Mouse (Mus musculus) forebrain, embryonic 13.5 days (tissue): ENCODE measurements around the gene Adgrd1. TPM values are rescaled to one million over a fixed set of nuclear protein-coding genes. Genes with fewer than 3 reads are reported as not detected.

ENCODE experiments used
- ATAC-seq: fragments of 200-750 bp; cut with Nextera tagmentation; 2 replicates; pipeline ENCODE4 v1.8.0; 2017
- H3K27ac ChIP-seq: fragments of 300-500 bp; sonication (generic); 2 replicates; pipeline ENCODE4 v1.5.1; 2015; ENCODE audit warnings: inconsistent platforms, mild to moderate bottlenecking, moderate library complexity
- H3K27me3 ChIP-seq: fragments of 300-500 bp; sonication (generic); 2 replicates; pipeline ENCODE4 v1.6.1; 2015; ENCODE audit warnings: mild to moderate bottlenecking, inconsistent platforms
- H3K36me3 ChIP-seq: fragments of 300-500 bp; sonication (generic); 2 replicates; pipeline ENCODE4 v1.6.1; 2015; ENCODE audit warnings: mild to moderate bottlenecking, inconsistent platforms; ENCODE audit not compliant: poor library complexity, severe bottlenecking
- H3K4me1 ChIP-seq: fragments of 300-500 bp; sonication (generic); 2 replicates; pipeline ENCODE4 v1.6.1; 2015; ENCODE audit warnings: inconsistent platforms
- H3K4me2 ChIP-seq: fragments of 300-500 bp; sonication (generic); 2 replicates; pipeline ENCODE4 v1.6.1; 2015; ENCODE audit warnings: inconsistent platforms, mild to moderate bottlenecking, moderate library complexity
- H3K4me3 ChIP-seq: fragments of 300-500 bp; sonication (generic); 2 replicates; pipeline ENCODE4 v1.5.1; 2015; ENCODE audit warnings: mild to moderate bottlenecking, inconsistent platforms
- H3K9ac ChIP-seq: fragments of 300-500 bp; sonication (generic); 2 replicates; pipeline ENCODE4 v1.6.1; 2015; ENCODE audit warnings: mild to moderate bottlenecking, inconsistent platforms
- H3K9me3 ChIP-seq: fragments of 300-500 bp; sonication (generic); replicated peaks from 2 replicates; pipeline ENCODE4 v1.6.1; 2016; ENCODE audit warnings: inconsistent platforms
- WGBS: fragments of 180-500 bp; shearing (Covaris S2); methylation state at CpG from one replicate; pipeline ENCODE4 v1.1.7; 2015; 5-methylcytosine and 5-hydroxymethylcytosine counted together
- polyA plus RNA-seq: library from polyadenylated mRNA; unstranded; fragments of >200 nt; fragmentation: Nextera tagmentation; extraction: Ambion mirVana; gene quantifications from 2 replicates; pipeline ENCODE4 v1.2.1, GENCODE M21; 2015

Adgrd1 gene
- polyA plus RNA-seq, 1 experiment from 2014 or later: 0.09 TPM

DNA sequence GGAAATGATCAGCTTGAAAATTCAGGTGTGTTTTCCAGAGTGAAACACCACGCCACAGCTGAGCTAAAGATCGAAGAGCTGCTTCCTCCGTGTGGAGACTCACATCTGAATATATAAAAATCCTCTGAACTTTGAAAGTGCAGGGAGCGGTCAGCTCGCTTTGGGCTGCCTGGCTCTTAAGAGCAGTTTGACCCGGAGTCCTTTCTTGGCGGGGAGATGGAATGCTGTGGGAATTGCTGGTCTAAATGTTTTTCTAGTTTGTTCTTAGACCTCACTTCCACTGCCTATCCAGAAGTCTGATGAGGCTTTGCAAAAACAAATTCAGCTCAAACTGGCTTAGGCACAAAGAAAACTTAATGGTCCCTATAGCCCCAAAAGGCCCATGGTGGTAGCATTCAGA, 90.4 kb downstream of the Adgrd1 start:
- H3K36me3 ChIP-seq: no peaks in the 10 kb centered on the region
- WGBS: 91% methylated on average over 7 of the region's 7 CpGs
- H3K9ac ChIP-seq: no peak overlapping the region
- no peak overlapping the region for H3K27ac ChIP-seq
- ATAC-seq: no peak
- no peak overlapping the region for H3K4me3 ChIP-seq
- H3K27me3 ChIP-seq: no peaks in the 10 kb centered on the region
- H3K9me3 ChIP-seq: no peaks in the 10 kb centered on the region
- H3K4me1 ChIP-seq: peaks cover 24% of the 10 kb centered on the region
- no peak overlapping the region for H3K4me2 ChIP-seq

DNA sequence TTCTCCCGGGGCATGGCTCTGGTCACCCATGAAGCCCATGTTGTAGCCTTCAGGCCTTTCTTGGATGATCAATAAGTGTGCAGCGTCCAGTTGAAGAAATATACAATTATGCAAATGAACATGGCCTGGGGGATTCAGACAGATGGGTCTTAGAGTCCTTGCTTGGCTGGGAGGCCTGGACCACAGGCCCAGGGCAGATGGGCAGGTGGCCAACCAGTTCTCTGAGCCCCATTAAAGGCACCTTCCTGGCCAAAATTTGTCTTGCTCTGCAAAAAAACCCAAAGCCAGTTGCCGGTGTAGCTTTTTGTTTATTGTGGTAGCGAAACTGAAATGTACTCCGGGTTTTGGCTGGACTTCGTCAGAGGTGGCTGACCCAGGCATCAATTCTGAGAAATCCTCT, 92.5 kb downstream of the Adgrd1 start:
- no peak overlapping the region for H3K4me3 ChIP-seq
- 79% methylated on average over 6 of the region's 6 CpGs for WGBS
- ATAC-seq: no peak

DNA sequence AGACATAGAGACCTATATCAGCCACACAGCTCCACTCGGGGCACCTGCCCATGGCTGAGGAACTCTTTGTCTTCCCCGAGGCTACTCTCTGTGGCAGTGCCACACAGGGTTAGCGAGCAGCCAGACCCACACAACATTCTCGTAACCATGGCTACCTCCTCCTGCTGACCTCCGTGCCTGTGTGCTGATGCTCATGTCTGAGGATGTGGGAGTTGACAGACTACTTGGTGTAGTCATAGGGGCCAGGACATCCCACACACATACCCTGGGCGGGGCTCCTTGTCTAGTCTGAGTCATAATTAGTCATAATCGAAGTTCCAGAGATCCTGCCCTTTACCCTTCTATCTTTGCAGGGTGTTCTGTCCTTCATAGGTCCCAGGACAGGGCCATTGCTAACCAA, 93.5 kb downstream of the Adgrd1 start:
- no peak overlapping the region for H3K4me2 ChIP-seq
- 56% methylated on average over 7 of the region's 7 CpGs for WGBS
- no peak overlapping the region for H3K9ac ChIP-seq
- ATAC-seq: no peak
- no peak overlapping the region for H3K27ac ChIP-seq
- H3K27me3 ChIP-seq: no peaks in the 10 kb centered on the region
- H3K4me1 ChIP-seq: peaks cover 11% of the 10 kb centered on the region; the same call in 1 of the 2 replicates
- no peaks in the 10 kb centered on the region for H3K36me3 ChIP-seq
- H3K9me3 ChIP-seq: no peaks in the 10 kb centered on the region
- no peak overlapping the region for H3K4me3 ChIP-seq

More for the DNA sequence above, 92.5 kb downstream of the Adgrd1 start:
- Histone ChIP-seq H3K36me3 (no peaks in the 10 kb centered on the region), H3K9ac (no peak overlapping the region), H3K4me2 (no peak overlapping the region), H3K4me1 (peaks cover 11% of the 10 kb centered on the region; the same call in 1 of the 2 replicates), H3K27me3 (no peaks in the 10 kb centered on the region), H3K27ac (no peak overlapping the region), H3K9me3 (no peaks in the 10 kb centered on the region)

DNA sequence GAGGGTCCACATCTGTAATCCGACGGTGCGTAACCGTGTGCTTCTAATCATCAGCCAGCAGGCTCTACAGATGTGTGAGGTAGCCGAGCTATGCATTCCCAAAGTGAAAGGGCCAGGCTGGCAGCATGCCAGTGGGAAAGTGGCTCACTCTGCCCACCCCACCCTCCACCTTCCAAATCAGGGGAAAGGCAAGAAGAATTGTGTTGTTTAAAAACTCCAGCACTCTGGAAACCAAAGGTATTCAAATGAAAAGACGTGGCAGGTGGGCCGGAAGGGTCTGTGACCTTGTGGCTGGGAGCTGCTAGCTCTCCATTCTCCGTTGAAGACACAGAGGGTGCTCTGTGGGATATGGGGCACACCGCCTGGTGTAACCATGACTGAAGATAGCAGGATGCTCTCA, 100.0 kb downstream of the Adgrd1 start:
- WGBS: 52% methylated on average over 9 of the region's 9 CpGs
- no peaks in the 10 kb centered on the region for H3K36me3 ChIP-seq

DNA sequence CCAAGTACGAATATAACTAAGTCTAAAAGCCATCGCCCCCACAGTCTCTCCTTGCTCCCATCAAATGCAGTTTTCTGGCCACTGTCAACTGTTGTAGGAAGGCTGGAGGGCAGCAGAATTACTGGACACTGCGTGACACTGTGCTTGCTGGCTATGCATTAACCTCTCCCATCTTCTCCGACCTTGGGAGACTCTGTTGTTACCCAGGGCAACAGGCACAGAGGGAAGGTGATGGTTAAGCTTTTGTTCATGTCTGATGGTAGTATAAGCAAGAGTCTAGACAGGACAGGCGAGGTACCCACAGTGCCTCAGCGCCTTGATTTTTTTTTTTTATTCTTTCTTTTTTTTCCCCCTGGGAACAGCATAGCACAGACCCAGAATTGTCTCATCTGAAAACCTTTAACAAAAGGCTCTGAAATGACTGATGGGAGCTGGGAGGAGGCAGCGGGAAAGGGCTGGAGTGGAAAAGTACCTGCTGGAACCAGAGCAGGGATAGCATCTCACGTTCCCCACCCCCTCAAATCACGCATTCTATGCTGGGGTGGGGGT, 100.5 kb downstream of the Adgrd1 start:
- Histone ChIP-seq H3K4me1 (peaks cover 16% of the 10 kb centered on the region), H3K27ac (peak overlapping the region; percentile 31; the same call in 1 of the 2 replicates), H3K9me3 (no peaks in the 10 kb centered on the region), H3K4me3 (no peak overlapping the region), H3K9ac (no peak overlapping the region), H3K27me3 (no peaks in the 10 kb centered on the region), H3K36me3 (no peaks in the 10 kb centered on the region), H3K4me2 (no peak overlapping the region)
- WGBS: 54% methylated on average over 9 of the region's 9 CpGs
- peak; percentile 38; the same call in 1 of the 2 replicates for ATAC-seq

More for the DNA sequence above, 100.0 kb downstream of the Adgrd1 start:
- no peaks in the 10 kb centered on the region for H3K27me3 ChIP-seq
- peak overlapping the region; percentile 27; the same call in 1 of the 2 replicates for H3K27ac ChIP-seq
- peaks cover 16% of the 10 kb centered on the region for H3K4me1 ChIP-seq
- no peak overlapping the region for H3K9ac ChIP-seq
- no peaks in the 10 kb centered on the region for H3K9me3 ChIP-seq
- no peak overlapping the region for H3K4me2 ChIP-seq
- H3K4me3 ChIP-seq: no peak overlapping the region
- no peak for ATAC-seq

DNA sequence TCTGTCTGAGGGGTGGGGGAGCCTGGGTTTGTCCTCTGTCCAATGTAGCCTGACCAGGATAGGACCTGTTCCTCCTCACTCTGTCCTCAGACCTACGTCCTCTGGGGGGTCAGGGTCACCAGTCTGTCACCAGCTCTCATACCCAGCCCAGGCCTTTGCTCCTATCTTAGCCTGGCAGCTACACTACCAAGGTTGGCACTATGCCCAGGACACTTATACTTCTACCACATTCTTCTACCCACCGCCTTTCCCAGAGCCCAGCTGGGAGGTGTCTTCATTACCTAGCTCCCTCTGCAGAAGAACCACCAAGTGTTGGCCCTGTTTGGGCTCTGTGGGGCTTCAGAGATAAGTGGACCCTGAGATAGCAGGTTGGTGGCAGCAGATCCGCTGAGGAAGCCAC, 103.6 kb downstream of the Adgrd1 start:
- H3K27me3 ChIP-seq: no peaks in the 10 kb centered on the region
- no peak overlapping the region for H3K27ac ChIP-seq
- no peaks in the 10 kb centered on the region for H3K9me3 ChIP-seq
- WGBS: 85% methylated on average over 3 of the region's 3 CpGs
- H3K9ac ChIP-seq: no peak overlapping the region
- no peak overlapping the region for H3K4me3 ChIP-seq
- no peaks in the 10 kb centered on the region for H3K36me3 ChIP-seq
- H3K4me2 ChIP-seq: no peak overlapping the region
- no peak for ATAC-seq
- peaks cover 16% of the 10 kb centered on the region for H3K4me1 ChIP-seq

DNA sequence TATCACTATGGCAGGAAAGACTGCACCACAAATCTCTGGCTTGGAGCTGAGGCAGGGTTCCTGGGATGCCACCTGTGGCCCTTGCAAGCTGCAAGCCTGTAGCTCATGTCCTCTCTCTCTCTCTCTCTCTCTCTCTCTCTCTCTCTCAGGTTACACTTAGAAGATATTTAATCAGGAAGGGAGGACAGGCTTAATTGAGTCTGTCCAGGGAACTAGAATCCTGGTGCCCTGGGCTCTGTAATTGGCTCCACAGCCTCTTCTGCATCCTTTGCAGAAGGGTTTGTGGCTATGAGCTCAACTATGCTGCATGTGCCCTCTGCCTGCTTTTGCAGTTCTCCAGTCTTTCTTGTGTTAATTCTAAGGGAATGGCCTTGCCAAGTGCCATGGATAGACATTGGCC, 111.7 kb downstream of the Adgrd1 start:
- H3K4me2 ChIP-seq: no peak overlapping the region
- peaks cover 8% of the 10 kb centered on the region for H3K4me1 ChIP-seq
- no peak overlapping the region for H3K27ac ChIP-seq
- H3K27me3 ChIP-seq: no peaks in the 10 kb centered on the region
- no peaks in the 10 kb centered on the region for H3K36me3 ChIP-seq
- ATAC-seq: no peak
- no peak overlapping the region for H3K9ac ChIP-seq
- no peak overlapping the region for H3K4me3 ChIP-seq
- H3K9me3 ChIP-seq: no peaks in the 10 kb centered on the region

DNA sequence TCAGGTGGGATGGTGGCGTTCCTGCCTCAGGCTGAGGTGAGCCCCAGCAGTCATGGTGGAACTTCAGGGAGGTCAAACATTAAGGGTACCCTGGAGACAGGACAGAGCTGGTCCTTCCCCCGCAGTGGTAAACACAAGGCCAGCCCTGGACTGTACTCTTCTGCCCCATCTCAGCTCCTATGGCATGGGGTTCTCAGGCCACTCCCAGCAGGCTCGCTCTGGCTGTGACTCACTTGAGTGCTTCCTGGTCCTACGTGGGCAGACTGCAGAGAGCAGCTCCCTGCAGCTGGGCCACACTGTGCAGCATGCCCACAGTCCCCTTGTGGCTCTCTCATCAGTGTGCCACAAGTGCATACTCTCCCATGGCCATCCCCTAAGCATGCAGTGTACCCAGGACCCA, 112.3 kb downstream of the Adgrd1 start:
- no peak for ATAC-seq
- WGBS: 73% methylated on average over 4 of the region's 4 CpGs

DNA sequence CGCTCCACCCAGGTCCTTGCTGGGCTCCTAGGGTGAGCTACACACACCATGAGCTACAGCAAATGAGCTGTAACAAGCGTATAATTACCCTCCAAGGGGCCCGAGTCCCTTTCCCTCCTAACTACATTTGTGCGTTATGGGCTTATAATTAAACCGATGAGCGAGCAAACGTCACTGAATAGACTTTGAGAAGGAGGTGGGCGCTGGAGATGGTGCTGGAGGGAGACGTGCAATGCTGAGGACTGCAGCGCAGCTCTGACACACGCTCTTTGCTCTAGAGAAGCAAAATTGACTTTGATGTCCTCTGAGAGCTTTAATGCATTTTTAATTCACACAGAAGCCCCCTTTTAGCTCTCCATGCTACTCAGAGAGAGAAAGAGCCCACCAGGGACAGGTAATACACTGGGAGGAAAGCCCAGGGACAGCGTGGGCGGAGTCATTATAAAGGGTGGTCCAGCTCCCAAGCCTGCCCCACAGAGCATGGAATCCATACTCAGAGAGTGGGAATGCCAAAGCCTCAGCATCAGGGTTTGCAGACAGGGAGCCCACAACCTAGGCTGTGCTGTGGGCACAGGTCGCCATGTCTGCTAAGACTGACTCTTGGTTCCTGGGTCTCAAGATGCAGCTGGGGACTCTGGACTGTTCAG, 115.0 kb downstream of the Adgrd1 start:
- no peak overlapping the region; the same call in 1 of the 2 replicates for H3K27ac ChIP-seq

More for the DNA sequence above, 112.3 kb downstream of the Adgrd1 start:
- no peaks in the 10 kb centered on the region for H3K9me3 ChIP-seq
- H3K4me2 ChIP-seq: no peak overlapping the region
- no peak overlapping the region for H3K27ac ChIP-seq
- H3K27me3 ChIP-seq: no peaks in the 10 kb centered on the region
- H3K36me3 ChIP-seq: no peaks in the 10 kb centered on the region
- H3K4me1 ChIP-seq: peaks cover 8% of the 10 kb centered on the region
- no peak overlapping the region for H3K9ac ChIP-seq
- no peak overlapping the region for H3K4me3 ChIP-seq

DNA sequence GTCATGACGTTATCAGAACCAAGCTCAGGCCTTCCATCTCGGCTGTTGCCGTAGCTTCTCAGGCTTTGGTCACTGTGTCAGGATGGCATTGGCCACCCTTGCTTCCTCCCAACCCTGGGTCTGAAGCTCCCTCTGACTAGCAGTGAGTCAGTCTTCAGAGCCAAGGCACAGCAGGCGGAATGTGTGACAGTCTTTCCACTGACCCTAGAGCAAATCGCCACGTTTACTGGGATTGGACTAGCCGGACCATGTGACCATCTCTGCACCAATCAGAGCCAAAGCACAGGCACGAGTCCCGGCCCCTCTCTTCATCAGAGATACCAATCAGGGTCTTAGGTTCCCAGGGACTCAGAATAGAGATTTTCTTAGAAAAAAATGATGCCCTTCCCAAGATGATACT, 117.5 kb downstream of the Adgrd1 start:
- Histone ChIP-seq H3K27ac (no peak overlapping the region), H3K4me3 (no peak overlapping the region), H3K4me1 (peaks cover 25% of the 10 kb centered on the region), H3K9me3 (no peaks in the 10 kb centered on the region), H3K4me2 (no peak overlapping the region), H3K36me3 (no peaks in the 10 kb centered on the region), H3K27me3 (no peaks in the 10 kb centered on the region), H3K9ac (no peak overlapping the region)
- WGBS: 54% methylated on average over 9 of the region's 9 CpGs
- no peak for ATAC-seq

More for the DNA sequence above, 115.0 kb downstream of the Adgrd1 start:
- Histone ChIP-seq H3K4me3 (no peak overlapping the region), H3K4me2 (0 out of 2 replicates have a peak overlapping the region, but pooled peaks have one; percentile 4), H3K9ac (no peak overlapping the region), H3K4me1 (peaks cover 8% of the 10 kb centered on the region), H3K9me3 (no peaks in the 10 kb centered on the region), H3K36me3 (no peaks in the 10 kb centered on the region), H3K27me3 (no peaks in the 10 kb centered on the region)
- no peak for ATAC-seq
- 42% methylated on average over 14 of the region's 14 CpGs for WGBS

DNA sequence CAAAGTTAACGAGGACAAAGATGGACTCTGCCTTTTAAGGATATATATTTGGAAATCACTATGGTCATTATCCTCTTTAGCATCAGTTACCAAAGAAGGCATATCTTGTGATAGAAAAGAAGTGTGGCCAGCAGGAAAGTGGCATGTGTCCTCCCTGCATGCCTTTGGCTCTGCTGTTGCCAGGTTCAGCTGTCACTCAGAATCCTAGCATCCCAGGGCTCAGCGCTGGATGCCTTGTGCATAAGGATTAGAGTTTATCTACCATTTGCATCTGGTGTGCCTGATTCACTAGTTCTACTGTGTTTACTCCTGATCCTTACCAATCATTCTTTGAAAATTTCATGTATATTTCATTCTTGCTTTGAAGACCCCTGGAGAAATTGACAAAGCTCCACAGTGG, 119.5 kb downstream of the Adgrd1 start:
- H3K27me3 ChIP-seq: no peaks in the 10 kb centered on the region
- no peak for ATAC-seq
- 0 out of 2 replicates have a peak, but pooled peaks cover 3% of the 10 kb centered on the region for H3K9me3 ChIP-seq
- H3K4me2 ChIP-seq: no peak overlapping the region
- no peak overlapping the region for H3K27ac ChIP-seq
- H3K36me3 ChIP-seq: no peaks in the 10 kb centered on the region
- H3K4me1 ChIP-seq: peaks cover 25% of the 10 kb centered on the region
- 91% methylated on average over 2 of the region's 2 CpGs for WGBS
- H3K9ac ChIP-seq: no peak overlapping the region
- H3K4me3 ChIP-seq: no peak overlapping the region

DNA sequence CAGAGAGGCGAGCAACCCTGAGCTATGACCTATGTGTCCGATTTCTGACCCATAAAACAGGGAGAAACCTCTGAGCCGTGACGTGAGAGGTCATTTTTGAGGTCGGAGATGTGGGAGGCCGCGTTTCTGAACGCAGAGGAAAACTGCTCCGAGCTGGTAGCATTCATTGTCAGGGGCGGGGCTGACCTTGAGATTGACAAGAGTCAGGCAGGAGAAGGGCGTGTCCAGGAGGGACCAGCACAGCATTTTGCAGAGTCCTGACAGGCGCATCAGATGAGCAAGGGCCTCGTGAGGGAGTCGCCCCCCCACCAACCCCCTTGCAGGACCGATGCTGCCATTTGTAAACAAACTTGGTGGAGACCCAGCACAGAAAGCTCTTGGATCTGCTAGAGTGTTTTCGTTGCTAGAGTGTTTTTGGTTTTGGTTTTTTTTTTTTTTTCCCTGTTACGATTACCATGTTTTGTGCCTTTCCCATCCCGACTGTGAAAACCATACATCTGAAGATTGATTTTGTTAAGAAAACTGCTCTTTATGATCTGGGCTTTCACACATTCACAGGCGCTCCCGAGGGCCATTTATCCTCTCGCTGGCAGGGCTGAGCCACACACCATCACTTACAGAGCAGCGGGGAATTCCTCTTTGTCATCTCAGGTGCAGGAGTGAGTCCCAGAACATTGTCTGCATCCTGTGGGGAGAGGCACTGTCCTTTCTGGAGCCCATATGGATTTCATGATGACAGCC, 121.1 kb downstream of the Adgrd1 start:
- Histone ChIP-seq H3K27ac (no peak overlapping the region), H3K27me3 (no peaks in the 10 kb centered on the region), H3K4me2 (peak overlapping the region; percentile 33), H3K4me3 (no peak overlapping the region), H3K36me3 (no peaks in the 10 kb centered on the region), H3K9ac (no peak overlapping the region), H3K9me3 (0 out of 2 replicates have a peak, but pooled peaks cover 3% of the 10 kb centered on the region), H3K4me1 (peaks cover 17% of the 10 kb centered on the region)
- no peak for ATAC-seq
- 17% methylated on average over 22 of the region's 22 CpGs for WGBS
